Mouse (Mus musculus): ENCODE measurements around the gene Ntn1. TPM values are rescaled to one million over a fixed set of nuclear protein-coding genes. Genes with fewer than 3 reads are reported as not detected.

The Ntn1 gene
- total RNA-seq, 2 experiments from 2014 or later, result 55.4 to 61.8 TPM

DNA sequence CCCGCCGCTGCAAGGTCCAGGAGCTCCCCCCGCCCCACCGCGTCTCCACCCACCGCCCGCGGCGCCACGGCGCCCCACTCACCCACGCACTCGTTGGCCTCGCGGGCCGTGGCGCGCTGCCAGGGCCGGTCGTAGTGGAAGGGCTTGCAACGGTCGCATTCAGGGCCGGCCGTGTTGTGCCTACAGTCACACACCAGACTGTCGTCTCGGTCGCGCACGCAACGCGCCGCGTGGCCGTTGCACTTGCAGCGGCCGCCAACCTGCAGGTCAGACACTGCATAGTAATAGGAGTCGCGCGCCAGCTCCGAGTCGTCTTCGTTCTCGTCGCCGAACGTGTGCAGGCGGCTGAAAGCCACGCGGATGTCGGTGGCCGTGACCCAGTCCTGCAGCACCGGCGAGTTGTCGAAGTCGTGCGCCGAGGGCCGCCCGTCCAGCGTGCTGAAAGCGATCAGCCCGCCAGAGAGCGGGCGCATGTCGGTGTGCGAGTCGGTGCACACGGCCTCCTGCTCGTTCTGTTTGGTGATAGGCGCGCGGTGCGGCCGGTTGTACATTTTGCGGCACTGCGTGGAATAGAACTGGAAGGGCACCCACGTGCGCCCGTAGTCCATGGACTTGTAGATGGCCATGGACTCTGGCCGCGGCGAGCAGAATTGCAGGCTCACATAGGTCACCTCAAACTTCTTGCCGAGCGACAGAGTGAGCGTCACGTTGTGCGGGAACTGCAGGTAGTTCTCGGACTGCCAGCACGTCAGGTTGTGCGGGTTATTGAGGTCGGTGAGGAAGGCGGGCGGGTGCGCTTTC lies 15.4 kb downstream of the Ntn1 start:
- intact Hi-C loops (cut with DNase I), result loop anchor here (2.0 to 5.0 kb wide), 2 partner anchors 40 to 123 kb away; no protein-coding TSS in a partner anchor
- peak; percentile 42 for DNase-seq

DNA sequence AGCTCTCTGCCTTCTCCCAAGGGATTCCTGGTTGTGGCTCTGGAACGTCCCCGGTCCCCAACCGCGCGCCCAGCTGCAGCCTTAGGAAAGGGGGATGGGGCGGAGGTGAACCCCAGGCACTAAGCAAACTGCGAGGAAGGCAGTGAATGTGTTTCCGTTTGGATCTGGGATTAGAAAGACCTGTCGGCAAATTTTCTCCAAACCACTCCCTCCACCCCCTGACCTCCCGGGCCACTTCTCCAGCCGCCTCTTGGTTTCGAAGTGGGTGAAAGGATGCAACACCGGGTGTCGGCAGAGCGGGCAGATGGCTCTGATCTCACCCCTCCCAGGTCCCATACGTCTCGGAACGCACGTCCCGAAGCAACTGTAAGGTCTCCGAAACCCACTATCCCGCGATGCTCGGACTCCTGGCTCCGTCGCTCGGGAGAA lies 16.0 kb downstream of the Ntn1 start:
- no peak for DNase-seq
- intact Hi-C loops (cut with DNase I), result loop anchor here (2.0 to 5.0 kb wide), 2 partner anchors 40 to 122 kb away; no protein-coding TSS in a partner anchor

DNA sequence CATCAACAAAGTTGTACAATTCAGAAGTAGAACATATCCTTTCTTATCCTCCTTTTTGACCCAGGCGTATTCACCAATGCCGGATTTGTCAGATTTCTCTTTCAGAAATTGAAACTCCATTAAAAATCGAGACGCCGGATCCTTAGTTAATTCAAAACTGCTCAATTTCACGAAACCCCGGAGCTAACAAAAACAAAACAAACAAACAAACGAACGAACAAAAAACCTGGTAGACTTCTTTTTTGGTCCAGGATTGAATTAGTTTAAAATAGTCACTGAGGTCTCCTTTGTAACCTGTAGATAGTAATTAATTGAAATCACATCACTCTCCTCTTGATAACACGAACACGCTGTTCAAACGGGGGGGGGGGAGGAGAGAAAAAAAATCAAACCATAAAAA lies 16.5 kb downstream of the Ntn1 start:
- intact Hi-C loops (cut with DNase I), result loop anchor here (2.0 kb wide), 1 partner anchor 39 kb away; no protein-coding TSS in a partner anchor
- no peak for DNase-seq

DNA sequence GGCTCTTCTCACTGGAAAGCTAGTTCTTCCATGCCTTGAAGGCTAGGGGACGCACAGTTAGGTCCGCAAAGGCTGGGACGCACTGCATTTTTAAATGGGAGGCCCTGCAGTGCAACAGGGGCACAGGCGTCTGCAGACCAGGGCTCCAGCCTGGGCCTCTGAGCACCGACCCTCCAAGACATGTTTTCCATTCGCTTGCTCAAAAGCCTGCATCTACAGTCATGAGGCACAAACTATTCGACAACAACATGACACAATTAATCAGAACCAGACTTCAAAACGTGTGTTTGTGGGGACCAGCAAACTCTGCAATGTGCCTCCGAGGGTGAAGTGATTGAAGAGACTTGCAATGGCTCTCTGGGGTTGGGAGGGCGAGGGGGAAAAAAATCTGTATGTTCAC lies 17.1 kb downstream of the Ntn1 start:
- intact Hi-C loops (cut with DNase I), result no loop called here
- no peak for DNase-seq

DNA sequence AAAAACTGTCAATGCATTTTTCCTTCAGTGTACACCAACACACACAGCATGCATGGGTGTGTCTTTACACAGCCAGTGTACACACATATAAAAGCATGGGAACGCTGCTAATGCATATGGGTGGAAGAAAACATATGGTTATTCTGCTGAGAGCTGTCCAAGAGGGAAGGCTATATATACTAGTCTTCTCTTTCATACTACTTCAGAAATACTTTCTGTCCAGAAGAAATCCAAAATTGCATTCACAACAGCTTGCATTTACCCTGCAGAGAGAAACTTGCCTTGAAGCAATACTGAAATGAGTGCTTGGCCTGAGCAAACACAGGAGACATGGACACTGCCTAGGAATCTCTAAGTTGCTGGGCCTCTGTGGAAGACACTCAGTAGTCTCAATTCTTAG lies 18.8 kb downstream of the Ntn1 start:
- intact Hi-C loops (cut with DNase I), result no loop called here
- no peak for DNase-seq

DNA sequence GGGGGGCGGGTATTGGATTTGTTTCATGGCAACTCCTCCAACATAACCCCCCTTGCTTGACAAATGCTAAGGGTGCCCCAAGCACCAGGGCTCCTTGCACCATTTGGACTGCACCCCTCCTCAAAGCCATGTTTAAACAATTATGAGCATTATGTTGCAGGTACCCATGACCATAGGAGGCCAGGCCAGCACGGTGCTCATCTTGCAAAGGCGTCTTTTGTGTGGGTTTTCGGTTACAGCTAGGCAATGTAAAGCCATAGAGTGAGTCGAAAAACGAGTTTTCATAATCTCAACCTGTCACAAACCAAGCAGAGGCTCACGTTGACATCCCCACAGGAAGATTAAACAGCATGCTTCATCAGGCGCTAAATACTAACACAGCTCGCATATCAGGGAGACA lies 19.3 kb downstream of the Ntn1 start:
- intact Hi-C loops (cut with DNase I), result no loop called here
- no peak for DNase-seq

DNA sequence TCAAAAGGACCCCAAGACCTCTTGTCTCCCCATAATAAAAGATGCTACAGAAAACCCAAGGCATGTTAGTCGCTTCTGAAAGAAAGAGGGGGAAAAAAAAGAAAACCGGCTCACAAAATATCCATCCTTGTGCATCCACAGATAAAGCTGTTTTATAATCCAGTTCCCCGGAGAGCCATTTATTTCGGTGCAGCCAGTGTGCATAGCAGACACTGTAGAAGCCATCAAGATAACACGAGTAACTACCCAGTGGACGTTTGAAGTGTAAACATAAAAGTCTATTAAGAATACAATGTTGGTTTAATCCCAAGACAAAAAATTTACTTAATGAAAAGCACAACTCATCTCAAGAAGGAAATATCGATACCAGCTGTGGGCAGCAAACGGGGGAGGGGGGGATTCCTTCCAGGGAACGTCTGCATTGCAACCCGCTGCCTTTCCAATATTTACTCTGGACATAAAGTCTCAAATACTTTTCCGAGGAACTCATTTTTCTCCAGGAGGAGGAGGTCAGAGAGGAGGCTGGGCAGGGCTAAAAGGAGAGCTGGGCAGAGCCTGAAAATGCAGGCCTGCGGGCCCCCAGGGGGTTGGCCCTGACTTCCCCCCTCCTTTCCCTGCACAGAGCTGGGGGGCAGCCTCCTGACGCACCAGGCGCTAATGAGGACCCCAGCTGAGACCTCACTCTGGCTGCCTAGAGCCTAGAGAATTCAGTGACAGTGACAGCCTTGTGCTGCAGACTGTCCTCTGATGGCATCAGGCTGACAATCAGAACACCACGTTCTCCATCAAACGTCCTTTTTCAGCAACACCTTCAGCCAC lies 21.5 kb downstream of the Ntn1 start:
- DNase-seq, result no peak
- intact Hi-C loops (cut with DNase I), result no loop called here

DNA sequence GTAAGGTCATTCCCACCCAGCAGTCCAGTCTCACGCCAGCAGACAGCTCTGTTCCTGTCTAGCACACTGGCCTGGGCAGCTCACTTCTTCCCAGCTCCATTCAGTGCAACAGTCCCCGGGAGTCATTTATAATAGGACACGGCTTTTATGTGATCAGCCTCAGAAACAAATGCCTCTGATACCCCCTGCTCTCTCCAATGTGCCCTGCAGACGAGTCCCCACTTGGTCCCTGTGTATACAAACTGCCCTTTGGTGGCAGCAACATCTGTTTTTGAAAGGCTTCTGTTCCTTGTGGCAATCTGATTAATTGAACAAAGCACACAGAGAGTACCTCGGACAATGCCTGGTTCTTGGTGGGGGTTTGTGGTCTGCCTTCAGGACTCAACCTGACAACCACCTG lies 22.2 kb downstream of the Ntn1 start:
- DNase-seq, result no peak
- intact Hi-C loops (cut with DNase I), result no loop called here

DNA sequence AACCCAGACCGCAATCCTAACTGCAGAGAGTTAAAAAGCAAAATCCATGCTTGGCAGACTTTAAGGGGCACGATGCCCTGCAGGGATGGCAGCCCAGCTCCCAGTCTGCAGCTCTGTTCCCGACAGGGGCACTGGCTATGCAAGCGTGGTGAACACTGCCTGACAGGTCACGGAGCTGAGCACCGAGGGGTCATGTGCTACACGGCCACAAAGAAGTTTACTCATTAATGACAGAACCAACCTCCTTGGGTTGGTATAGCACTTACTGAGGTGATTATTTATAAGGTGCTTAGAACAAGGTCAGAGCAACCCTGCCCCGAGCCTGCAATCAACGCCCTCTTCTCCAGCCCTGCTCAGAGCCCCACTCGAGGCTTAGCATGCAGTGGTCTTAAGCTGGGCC lies 27.5 kb downstream of the Ntn1 start:
- intact Hi-C loops (cut with DNase I), result no loop called here
- no peak for DNase-seq

DNA sequence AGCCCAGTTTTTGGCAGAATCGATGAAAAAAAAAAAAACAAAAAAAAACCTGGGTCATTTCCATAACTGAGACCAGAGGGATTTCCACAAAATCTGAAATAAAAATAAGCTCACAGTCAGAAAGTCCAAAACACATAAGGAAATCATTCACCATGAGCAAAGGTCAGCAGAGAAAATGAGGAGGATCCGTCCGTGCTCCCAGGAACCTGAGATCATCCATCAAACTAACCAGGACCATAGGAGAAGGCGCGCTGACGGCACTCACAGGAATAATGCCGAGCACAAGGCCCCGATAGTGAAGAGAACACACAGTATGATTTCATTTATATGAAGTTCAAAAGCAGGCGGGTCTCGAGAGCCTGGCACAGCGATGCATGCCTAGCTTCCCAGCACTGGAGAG lies 29.0 kb downstream of the Ntn1 start:
- intact Hi-C loops (cut with DNase I), result no loop called here
- no peak for DNase-seq

DNA sequence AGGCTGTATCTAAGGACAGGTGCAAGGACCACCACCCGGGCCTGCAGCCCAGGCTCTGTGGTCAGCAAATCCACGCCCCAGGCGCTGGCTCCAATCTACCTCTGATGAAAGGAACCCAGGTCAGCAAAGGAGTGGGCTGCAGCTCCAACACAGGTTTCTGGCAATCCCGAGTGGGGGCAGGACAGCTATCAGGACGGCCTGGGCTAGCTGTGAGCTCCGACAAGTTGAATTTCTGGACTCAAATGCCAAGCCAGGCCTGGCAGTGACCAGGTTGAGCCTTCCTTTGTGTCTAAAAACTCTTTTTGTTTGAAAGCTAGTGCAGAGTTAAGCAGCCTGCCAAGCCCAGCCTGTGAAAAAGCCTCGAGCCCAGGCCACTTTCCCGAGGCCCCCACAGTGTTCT lies 43.7 kb downstream of the Ntn1 start:
- intact Hi-C loops (cut with DNase I), result no loop called here
- no peak for DNase-seq

DNA sequence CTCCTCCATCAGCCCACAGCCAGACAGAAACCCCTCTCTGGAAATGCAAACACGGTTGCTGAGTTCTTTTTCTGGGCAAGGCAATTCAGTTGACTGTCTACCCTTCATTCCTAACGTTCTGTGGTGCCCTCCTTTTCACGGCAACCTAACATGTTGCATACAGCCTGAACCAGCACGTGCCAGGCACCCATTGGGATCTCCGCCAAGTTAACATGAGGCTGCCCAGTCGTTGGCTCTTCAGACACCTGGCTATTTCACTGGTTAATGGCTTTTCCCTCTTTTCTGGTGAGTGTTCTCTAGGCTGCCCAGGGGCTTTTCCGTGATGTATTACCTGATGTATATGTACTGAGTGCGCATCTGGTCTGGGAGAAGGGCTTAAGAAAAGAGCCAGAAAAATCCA lies 45.1 kb downstream of the Ntn1 start:
- DNase-seq, result no peak
- intact Hi-C loops (cut with DNase I), result no loop called here

DNA sequence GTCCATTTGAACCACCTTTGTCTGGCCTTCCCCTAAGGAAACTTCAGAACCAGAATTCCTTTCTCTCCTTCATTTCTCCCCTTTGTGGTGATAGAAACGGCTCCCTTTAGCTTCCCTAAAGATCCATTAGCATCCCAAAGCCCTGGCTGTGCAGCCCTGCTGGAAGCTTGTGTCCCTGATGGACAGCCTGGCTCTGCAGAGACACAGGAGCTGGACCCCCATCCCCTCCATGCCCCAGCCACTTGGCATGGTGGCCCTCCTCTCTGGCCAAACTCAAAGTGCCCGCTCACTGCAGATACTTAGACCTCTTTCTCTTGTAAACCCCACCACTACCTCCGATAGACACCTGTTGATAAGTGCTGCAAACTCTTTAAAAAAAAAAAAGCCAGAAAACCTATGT lies 45.8 kb downstream of the Ntn1 start:
- intact Hi-C loops (cut with DNase I), result no loop called here
- DNase-seq, result no peak

DNA sequence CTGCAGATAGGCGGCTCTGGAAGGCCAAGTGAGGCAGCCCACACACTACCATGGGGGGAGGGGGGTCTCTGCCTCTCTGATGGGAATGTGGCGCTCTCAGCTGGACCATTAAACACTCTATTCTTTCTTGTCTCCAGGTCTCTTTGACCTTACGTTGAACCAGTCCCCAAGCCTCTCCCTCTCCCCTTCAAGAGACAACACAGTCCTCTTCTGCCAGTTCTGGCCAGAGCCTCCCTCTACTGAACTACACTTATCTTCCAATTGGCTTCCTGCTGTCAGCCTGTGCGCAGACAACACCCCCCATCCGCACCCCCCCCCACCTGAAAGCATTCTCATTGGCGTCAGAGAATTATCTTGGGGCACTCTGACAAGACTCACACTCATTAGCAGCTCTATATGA lies 48.4 kb downstream of the Ntn1 start:
- no peak for DNase-seq
- intact Hi-C loops (cut with DNase I), result no loop called here

DNA sequence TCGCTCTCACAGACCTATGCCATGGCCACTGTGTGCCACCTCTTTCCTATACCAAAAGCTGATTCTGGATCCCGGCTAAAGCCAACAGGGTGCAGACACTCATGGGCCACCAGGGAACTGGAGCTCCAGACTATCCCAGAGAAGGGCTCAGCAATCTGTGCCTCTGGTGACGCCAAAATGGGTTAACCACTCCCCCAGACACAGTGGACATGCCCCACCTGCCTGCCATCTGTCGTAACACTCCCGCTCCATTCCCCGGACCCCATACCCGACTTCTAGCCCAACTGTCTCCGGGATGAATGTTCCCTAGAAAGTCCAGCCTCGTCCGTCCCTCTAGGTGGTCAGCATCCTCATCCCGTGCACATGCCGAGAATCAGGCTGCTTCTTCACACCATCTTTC lies 51.8 kb downstream of the Ntn1 start:
- intact Hi-C loops (cut with DNase I), result no loop called here
- no peak for DNase-seq

DNA sequence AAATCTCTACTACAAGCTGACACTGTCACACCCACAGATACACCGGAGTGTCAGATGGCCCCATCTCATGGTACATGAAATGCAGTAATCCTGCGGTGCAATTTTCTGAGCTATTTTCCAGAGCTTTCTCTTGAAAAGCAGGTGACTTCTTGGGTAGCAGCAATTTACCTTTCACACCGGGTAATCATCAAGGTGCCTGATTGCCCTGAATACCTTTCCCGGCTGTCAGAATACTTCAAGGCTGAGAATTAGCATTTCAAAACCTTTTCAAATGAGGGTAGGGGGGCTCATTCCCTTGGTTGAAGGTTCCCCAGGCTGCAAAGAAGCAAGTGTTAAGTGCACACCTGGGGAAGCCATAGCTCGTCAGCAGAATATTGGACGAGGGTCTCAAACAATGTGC lies 52.5 kb downstream of the Ntn1 start:
- DNase-seq, result no peak
- intact Hi-C loops (cut with DNase I), result no loop called here

DNA sequence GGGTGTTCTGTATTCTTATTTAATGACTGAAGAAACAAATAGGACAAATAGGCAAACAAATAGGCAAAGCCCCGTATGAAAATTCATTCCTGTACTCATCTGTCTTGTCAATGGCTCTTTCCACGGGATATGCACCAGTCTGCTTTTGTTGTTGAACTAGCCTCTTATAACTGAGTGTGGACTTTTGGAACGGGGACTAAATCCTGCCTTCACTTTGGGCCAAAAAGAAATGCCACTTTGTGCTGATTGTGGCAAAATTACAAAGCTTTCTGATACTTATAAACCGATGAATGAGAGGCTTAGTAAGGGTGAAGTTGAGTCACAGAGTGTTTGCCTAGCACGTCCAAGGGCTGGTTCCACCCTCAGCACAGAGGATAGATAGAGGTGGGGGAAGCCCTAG lies 53.1 kb downstream of the Ntn1 start:
- no peak for DNase-seq
- intact Hi-C loops (cut with DNase I), result no loop called here

DNA sequence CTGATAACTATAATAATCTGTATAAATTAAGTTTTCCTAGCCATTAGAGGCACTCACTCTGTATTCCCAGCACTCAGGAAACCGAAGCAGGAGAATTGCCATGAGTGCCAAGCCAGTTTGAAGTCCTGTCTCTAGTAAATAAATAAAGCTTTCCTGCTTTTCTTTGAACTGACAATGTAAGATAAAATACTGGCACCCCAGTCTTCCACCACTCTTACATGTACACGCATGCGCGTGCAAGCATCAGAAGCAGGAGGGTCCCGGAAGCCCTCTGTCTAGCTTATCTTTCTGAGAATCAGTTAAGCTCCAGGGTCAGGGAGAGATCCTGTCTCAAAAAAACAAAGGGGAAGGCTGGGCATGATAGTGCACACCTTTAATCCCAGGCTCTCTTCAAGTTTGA lies 54.5 kb downstream of the Ntn1 start:
- intact Hi-C loops (cut with DNase I), result no loop called here
- DNase-seq, result no peak

DNA sequence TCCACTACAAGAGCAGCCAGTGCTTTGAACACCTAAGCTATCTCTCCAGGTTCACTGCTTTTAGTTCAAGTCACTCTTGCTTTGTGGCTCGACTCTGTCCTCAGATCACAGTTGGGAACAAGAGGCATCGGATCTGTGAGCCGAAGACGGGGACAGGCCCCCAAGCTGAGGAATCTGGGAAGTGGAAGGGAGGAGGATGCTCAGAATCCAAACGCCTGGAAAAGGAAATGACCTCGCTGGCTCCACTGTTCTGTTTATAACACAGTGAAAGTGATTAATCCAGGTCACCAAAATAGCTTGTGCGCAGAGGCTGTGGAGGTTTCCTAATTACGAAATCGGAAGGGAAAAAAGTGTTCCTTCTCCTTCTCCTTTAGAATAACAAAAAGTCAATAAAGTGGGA lies 56.4 kb downstream of the Ntn1 start:
- intact Hi-C loops (cut with DNase I), result loop anchor here (2.0 kb wide), 1 partner anchor 41 kb away; no protein-coding TSS in a partner anchor

DNA sequence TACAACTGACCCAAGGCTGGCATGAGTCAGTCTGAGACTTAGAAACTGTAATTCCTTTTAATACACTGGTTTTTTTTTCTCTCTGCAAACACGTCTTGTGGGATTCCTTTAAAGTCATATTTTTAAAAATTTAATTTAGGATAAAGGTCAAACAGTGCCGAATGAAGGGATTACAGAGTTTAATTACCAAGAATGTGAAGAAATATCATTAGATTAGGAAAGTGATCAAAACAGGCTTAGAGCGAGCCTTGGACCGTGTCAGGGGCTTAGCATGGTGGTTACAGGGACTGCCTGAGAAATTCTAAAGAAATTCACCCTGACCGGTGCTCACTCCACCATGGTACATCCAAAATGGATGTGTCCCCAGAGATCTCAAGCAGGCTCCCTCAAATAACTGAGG lies 57.9 kb downstream of the Ntn1 start:
- DNase-seq, result no peak
- intact Hi-C loops (cut with DNase I), result no loop called here

More for the DNA sequence above, 56.4 kb downstream of the Ntn1 start:
- peak; percentile 34 to 43 for DNase-seq

DNA sequence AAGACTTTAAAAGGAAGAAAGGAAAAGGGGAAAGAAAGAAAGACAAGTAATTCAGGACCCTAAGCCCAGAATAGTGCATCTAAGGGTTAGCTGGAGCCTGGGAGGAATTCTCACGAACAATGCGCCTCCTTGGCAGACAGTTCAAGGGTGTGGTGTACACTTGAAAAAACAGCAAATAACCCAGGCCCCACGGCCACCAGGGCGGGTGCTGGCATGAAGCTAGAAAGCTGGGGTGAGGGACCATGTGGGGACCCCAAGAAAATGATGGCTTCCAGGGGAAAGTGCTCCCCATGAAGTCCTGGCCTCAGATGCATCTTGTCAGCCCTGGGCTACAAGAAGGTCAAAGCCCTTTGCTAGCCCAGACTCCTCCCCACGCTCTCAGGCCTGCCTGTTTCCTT lies 58.6 kb downstream of the Ntn1 start:
- peak; percentile 33 to 57 for DNase-seq
- intact Hi-C loops (cut with DNase I), result no loop called here
